Mouse (Mus musculus) thymus, adult 2 months (tissue): Measurements from ENCODE around the gene Tsx.

Experiments
- CTCF ChIP-seq: fragments of 200-500 bp; IDR thresholded peaks from 2 replicates; pipeline ENCODE4 v1.5.1; 2012; ENCODE audit warnings: mild to moderate bottlenecking, control low read depth, low read length, moderate library complexity, borderline replicate concordance; ENCODE audit not compliant: control insufficient read depth, poor library complexity, insufficient read depth; ENCODE audit errors: extremely low read depth
- POLR2A ChIP-seq: fragments of 200-500 bp; IDR thresholded peaks from 2 replicates; pipeline ENCODE4 v1.6.1; 2012; ENCODE audit warnings: mild to moderate bottlenecking, low read length, control low read depth, moderate library complexity; ENCODE audit not compliant: control insufficient read depth, poor library complexity, insufficient read depth; ENCODE audit errors: extremely low read depth

DNA sequence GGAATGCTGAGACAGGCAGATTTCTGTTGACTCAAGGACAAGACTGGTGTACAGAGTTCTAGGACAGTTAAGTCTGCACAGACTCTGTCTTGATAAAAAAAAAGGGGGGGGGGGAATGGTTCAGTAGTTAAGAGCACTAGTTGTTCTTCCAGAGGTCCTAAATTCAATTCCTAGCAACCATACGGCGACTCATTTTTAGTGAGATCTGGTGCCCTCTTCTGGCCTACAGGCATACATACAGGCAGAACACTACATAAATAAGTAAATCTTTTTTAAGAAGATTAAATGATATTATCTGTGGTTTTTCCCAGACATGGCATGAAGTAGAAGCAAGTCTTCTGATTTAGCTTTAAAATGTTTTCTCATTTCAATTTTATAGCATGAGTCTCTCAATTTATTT is 42.6 kb upstream of the Tsx start:
- TF ChIP-seq CTCF (no peak), POLR2A (no peak)
